Mouse (Mus musculus) small intestine, adult 2 months (tissue): ENCODE measurements around the gene Agap1.

Experiments used
- CTCF ChIP-seq: fragments of 200-500 bp; IDR thresholded peaks from 2 replicates; pipeline ENCODE4 v1.5.1; 2012; ENCODE audit warnings: low read depth, mild to moderate bottlenecking, control low read depth, inconsistent platforms, low read length, moderate library complexity, mixed read lengths; ENCODE audit not compliant: insufficient replicate concordance, insufficient read length; ENCODE audit errors: extremely low read depth
- POLR2A ChIP-seq: fragments of 200-500 bp; IDR thresholded peaks from 2 replicates; pipeline ENCODE4 v1.6.1; 2012; ENCODE audit warnings: low read depth, mild to moderate bottlenecking, control low read depth, inconsistent platforms, low read length, moderate library complexity

DNA sequence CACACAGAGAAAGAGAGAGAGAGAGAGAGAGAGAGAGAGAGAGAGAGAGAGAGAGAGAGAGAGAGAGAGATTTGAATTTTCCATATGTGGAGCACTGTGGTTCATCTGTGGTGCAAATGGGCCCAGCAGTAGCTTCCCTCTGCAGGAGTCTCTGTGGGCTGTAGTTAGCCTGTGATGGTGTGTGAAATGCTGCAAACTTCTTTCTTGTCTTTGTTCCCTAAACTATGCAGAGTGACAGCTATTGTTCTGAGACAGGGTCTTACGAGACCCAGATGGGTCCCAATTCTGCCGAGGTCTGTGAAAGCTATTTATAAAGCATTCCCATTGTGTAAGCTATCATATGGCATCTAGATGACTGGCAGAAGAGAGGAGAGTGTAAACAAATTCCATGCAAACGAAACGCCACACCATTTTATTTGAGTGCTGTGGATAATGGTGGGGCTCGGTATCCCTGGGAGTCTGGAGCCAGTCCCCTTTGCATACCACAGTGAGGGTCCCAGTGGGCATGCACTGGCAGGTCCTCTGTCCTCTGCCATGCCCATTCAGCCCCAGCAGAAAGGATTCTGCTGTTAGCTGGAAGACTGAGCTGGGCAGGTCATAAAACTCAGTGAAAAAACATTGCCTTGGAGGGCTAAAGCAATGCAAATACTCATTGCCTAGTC, 13.2 kb upstream of the Agap1 start:
- TF ChIP-seq POLR2A (no peak), CTCF (no peak)
